Mouse (Mus musculus): ENCODE measurements around the gene Zfp106.
A peak's percentile ranks its signal among the peaks of the same experiment; 100 is the strongest.

Zfp106 gene

DNA sequence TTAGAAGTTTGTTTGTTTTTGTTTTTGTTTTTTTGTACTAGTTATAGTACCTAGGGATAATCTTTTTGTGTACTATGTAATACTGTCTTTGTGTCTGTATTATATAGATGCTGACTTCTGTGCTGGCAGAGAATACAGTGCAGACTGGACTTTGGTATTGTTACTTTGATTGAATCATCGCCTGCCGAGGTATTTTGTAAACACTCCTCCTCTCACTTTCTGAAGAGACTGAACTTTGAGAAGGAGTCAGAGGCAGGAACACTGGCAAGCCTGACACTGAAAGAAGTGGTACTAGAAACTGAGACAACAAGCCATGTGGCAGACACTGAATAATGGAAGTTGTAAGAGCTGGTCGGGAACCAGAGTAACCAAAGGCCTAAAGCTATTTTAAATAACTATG, 6.8 kb downstream of the Zfp106 start:
- no peak for DNase-seq (ENCODE audit: low spot score in 2 of 2)

DNA sequence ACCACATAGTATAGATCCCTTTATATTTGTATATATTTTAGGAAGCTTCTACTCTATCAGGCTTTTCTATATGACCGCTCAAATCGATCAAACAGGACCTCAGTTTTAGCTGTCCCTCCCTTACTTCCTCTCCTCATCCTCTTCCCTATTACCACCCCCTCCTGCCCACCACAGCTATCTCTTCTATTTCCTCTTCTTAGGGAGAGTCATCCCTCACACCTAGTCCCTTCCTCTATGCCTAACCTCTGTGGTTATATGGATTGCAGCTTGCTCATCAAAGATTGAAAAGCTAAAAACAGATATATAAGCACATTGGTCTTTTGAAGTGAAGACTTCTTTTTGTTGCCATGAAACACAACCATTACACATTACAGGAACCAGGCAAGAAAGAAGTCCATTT, 18.9 kb downstream of the Zfp106 start:
- no peak for DNase-seq (ENCODE audit: low spot score in 2 of 2)

DNA sequence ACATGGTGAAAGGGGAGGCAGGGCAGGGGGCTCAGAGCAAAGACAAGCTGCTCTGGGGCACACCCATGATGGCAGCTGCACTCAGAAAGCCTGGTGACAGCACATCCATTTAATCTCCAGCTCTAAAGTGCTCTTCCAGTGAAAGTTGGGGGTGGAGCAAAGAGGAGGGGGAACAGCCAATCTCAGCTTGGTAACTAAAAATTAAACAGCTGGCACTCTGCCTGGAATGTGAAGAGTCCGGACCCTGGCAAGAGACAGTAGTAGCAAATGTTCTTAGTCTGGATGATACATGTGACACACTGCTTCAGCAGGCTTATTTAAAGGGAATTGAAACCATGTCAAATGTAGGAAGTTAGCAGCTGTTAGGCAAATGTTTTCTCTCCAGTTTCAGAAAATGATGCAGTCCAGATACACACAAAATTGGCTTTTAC, 23.9 kb downstream of the Zfp106 start:
- DNase-seq (ENCODE audit: low spot score in 2 of 2), result peak in 1 of 2 experiments; percentile 21

DNA sequence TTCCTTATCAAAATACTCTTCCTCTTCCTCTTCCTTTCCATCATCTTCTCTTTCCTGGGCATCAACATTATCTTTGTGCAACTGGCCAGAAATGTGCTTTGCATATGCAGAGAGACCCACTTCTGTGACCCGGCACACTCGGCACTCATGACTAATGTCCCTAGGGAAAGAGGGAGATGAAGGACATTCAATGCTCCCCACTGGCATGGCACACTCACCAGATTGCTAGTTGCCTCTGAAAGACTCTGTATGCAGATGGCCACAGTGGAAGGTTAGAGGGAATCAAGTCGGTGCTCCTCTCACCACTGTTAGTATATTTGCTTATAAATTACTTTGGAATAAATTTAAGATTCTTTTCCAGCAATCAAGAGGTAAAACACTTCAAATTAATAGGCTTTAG, 24.3 kb downstream of the Zfp106 start:
- no peak for DNase-seq (ENCODE audit: low spot score in 2 of 2)

DNA sequence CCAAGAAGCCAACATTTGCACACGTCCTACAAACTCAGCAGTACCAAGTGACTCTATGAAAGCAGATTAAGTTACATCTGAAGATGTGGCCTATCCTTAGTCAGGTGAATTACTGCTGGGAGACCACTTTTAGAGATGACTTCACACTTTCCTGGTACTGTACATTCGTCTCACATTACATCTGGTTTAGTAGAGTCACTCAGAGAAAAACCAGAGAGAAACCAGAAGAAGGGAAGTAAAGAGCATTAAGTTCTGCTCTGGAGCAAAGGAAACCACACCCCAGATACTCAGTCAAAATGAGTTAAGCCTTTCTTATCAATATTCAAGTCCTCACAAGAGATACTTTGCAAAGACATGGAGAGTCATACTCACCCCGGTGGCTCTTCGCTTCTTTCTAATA, 32.4 kb downstream of the Zfp106 start:
- no peak for DNase-seq (ENCODE audit: low spot score in 2 of 2)

DNA sequence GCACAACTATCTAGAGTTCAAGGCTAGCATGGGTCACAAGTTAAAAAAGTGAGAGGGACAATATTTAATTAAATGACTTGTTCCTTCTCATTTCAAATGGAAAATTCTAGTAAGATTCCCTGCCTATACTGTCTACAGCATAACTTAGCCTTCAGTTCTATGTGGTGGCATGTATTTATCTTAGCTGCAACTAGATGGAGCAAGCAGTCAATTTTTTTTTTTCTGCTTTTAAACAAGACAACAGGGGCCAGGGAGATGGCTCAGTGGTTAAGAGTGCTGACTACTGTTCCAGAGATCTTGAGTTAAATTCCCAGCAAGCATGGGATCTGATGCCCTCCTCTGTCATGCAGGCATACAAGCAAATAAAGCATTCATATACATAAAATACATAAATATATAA, 34.1 kb downstream of the Zfp106 start:
- no peak for DNase-seq (ENCODE audit: low spot score in 2 of 2)

DNA sequence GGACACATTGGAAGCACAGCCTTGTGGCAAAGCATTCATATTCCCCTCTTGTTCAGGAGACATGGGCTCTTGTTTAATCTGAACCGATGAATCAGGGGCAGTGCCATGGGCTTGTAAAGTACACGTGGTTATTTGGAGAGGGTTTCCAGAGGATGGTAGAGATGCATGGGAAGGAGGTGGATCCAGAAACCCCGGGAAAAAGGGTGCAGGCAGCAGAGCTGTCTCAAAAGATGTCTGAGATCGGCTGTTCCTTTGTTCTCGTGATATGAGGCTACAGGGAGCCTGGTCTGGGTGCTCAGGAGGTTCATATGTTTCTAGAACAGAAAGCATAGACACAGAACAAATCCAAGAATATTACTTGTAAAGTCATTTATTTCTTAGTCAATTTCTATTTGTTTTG, 36.9 kb downstream of the Zfp106 start:
- DNase-seq (ENCODE audit: low spot score in 2 of 2), result no peak

DNA sequence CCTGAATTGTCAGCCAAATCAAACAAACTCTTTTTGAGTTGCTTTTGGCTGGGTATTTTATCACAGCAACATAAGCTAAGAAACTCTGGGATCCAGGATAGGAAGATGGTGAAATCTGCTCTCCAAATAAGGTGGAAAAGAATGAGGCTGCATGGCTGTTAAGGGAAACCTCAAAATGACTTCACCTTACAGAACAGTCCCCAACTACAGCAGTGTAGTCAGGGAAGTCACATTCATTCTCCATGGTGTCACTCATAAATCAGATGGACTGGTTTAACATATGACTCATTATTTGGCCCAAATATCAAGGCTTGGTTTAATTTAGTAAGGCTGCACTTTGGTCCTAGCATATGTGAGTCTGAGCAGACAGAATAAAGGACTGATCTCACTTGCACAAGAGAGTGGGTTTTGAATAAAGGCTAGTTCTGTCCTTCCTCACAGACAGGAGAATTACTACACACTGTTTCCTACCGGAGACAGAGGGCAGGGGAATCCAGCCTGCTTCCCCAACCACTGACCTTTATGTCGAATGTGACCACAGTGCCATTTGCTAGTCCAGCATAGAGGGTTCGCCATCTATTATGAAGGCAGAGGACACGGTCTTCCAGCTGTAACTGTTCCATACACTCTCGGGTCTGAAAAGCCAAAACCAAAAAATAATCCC, 45.0 kb downstream of the Zfp106 start:
- DNase-seq (ENCODE audit: low spot score in 2 of 2), result no peak

DNA sequence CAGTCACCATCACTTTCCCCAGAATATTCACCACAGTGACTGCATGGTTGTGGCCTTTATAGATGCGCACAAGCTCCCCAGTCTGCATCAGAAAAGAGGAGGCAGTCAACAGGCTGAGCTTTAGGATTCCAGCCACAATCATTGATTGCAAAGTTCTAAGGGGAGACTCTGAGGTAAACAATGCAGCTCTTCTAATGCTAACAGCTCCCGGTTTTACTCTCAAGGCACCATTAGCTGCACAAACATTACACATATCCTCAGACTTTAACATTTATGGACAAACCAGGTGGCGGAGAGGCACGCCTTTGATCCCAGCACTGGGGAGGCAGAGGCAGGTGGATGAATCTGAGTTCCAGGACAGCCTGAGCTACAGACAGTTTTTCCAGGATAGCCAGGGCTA, 49.5 kb downstream of the Zfp106 start:
- DNase-seq (ENCODE audit: low spot score in 2 of 2), result no peak

DNA sequence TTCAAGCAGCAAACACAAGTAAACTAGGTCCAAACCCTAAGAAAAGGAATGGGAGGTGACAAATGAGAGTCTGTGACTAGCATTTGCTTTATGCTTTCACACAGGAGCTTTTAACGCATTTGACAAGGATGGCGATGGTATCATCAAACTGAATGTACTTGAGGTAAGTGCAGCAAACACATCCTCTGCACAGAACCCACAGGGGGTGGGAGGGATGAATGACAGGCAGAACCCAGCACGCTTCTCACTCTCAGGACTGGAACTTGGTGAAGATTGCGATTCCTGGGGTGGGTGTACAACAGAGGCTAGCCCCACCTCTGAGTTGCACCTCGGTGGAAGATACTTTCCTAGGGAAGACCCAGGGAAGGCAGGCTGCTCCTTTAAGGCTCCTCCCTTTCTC, 59.7 kb downstream of the Zfp106 start:
- DNase-seq (ENCODE audit: low spot score in 2 of 2), result no peak

DNA sequence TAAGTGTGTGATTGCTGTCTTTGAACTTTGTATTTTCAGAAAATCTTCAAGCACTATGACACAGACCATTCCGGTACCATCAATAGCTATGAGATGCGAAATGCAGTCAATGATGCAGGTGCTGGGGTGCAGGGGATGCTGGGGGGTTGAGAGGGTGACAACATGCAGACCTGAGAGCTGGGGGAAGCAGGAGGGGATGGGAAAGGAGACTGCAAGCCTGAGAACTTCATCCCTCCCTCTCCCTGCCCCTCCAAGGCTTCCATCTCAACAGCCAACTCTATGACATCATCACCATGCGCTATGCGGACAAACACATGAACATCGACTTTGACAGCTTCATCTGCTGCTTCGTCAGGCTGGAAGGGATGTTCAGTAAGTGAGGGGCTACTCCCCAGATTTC, 60.5 kb downstream of the Zfp106 start:
- DNase-seq (ENCODE audit: low spot score in 2 of 2), result no peak

DNA sequence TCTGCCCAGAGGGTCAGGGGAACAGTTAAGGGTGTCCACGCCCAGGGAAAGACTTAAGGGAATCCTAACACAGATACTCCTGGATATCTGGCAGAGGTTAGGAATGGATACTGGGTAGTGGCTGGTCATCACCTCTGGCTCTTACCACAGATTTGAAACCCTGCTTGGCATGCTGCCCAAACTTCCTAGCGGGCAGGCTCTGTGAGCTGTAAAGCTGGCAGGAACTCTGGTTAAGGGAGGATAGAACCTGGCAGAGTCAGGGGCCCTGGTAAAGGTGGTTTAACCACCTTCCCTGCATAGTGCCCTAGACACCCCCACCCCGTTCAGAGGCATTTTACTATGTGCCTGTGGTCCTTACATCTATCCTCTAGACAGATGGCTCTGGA, 61.0 kb downstream of the Zfp106 start:
- DNase-seq (ENCODE audit: low spot score in 2 of 2), result no peak

DNA sequence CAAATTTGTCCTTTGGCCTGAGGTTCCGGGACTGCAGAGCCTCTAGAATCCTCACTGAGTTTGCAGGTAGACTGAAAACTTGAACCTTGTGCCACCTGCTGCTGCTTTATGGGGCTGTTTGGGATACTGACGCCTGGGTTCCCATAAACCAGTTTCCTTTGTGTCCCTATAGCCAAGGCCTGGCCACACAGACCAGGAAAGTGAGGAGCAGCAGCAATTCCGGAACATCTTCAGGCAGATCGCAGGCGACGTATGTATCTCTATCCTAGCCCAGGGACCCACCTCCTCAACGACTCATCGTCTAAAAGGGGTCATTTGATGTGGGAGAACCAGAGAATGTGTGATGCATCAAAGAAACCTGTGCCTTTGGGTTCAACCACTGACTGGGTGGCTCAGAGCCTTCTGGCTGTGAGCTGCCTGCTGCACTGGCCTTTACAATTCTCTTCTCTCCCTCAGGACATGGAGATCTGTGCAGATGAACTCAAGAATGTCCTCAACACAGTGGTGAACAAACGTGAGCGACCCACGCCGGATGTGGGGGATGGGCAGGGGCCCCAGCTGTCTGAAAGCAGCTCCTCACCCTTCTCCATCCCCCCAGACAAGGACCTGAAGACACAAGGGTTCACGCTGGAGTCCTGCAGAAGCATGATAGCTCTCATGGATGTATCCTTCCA, 61.6 kb downstream of the Zfp106 start:
- DNase-seq (ENCODE audit: low spot score in 2 of 2), result peak in 1 of 2 experiments; percentile 16

DNA sequence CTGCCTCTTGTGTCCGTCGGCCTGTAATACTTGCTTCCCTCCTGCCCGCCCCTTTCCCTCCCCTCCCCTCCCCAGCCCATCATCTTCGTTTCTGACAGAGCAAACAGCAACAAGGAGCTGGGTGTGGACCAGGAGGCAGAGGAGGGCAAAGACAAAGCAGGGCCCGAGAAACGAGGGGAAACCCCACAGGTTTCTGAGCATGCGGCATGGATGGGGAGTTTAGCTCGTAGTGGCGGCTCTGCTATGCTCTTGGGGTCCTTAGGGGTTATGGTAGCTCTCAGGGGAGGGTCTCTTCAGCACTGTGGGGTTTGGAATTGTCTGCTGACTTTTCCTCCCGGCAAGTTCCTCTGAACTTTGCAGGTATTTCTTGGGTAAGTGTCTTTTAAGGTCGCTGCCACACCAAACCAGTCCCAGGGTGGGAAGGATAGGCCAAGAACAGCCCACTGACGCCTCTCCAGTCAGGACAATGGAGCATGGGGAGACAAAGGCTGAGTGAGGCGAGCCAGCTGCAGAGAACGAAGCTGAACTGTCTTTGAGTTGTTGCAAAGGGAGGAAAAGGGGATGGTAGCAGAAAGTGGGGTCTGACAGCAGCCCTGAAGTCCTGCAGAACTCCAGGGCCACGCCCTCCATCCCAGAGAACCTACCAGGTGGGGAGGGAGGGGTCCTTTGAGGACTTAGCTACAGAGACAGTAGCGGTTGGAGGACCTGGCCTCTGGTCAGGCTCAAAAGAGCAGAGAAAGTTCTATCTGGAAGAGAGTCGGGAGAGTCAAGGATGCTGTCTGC, 62.3 kb downstream of the Zfp106 start:
- DNase-seq (ENCODE audit: low spot score in 2 of 2), result no peak

DNA sequence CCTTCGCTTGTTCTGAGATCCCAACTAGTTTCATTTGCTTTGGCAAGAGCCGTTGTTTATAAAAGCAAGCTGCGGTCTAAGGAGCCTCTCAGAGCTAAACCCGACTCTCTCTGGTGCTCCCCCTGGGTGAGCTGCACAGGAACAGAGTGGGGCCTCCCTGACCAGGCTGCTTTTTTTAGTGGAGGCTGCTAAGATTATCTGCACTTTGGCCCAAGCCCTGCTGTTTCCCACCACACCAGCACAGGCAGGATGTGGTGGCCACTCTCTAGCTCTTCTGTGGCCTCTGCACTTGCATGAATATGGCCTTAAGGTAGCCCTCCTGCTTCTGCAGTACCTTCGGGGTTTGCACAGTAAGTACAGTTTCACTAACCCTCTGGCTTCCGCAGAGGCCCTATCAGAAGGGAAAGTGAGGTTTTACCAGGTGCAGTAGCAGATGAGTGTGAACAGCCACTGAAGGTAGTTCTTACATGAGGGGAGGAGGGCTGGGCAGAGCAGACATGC, 63.6 kb downstream of the Zfp106 start:
- peak; percentile 56 to 72 for DNase-seq (ENCODE audit: low spot score in 2 of 2)

DNA sequence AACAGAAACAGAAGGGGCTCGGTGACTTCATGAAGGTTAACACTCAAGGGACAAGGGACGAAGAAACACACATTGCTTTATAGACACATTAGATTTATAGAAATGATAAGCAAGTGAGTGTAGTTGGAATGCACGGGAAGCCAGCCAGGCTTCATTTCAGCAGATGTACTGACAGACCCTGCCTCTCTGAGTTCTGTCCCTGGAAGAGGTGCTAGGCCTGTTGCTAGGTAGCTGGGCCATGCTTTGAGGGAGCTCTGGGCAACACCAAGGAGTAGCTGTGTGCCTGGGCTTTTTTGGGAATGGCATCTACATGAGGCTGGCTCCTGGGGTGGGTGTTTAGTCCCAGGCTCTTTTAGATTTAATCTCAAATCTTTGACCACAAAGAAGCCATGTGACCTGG, 67.1 kb downstream of the Zfp106 start:
- no peak for DNase-seq (ENCODE audit: low spot score in 2 of 2)

DNA sequence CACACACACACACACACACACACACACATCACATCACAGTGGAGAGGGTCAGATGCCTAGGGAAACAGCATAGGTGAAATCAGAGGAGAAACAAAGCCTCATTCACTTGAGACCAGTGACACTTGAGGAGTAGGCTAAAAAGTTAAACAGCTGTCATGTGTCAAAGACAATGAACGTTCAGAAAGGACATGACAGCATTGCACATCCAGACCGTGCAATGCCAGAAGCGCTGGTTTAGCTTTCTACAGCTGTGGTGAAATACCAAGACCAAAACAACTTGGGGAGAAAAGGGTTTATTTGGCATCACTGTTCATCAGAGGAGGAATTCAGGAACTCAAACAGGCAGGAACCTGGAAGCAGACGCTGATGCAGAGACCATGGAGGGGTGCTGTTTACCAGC, 70.4 kb downstream of the Zfp106 start:
- DNase-seq (ENCODE audit: low spot score in 2 of 2), result no peak

DNA sequence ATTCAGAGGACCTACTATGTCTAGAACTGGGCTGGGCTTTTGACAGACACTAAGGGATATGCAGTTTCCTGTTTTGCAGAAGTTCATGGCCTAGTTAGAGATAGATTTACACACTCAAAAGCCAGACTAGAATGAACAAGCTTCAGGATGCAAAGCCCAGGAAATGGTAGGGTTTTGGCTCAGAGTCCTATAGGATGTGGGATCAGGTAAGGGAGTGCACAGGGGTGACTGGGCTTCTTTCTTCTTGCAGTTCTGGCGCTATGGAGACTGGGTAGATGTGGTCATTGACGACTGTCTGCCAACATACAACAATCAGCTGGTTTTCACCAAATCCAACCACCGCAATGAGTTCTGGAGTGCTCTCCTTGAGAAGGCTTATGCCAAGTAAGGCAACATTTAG, 79.4 kb downstream of the Zfp106 start:
- DNase-seq (ENCODE audit: low spot score in 2 of 2), result no peak

DNA sequence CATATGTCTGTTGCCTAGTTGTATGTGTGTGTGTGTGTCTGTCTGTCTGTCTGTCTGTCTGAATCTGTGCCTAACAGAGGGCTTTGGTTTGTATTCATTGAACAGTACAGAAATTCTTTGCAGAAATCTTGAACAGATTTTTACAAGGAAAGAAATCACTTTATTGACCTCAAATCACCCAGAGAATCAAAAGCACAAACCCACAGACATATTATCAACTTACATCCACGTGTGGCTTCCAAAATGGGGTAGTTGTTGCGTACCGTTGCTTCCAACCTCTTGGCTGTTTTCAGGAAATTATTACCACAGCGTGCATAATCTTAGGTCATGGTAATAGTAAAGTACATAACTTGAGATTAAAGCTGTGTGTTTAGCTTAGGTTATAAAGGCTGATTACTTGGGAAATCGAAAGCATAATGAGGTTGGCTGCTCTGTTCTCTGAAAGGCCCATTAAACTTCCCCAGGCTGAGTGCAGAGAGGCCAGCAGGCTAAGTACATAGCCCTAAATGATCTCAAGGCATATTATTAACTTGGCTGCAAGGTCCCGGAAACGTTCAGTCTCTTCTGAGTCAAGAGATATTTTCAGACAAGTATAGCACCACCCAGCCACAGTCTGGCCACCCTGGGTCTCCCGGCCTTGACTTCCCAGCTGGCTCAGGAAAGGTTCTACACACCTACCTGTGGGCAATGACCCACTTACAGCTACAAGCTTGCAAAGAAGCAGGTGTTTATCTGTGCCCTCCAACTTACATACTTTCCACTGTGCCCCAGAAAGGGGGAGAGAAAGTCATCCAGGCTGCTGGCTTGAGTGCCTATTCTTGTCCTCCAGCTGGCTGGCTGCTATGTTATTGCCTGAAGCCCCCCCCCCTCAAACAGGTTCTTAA, 80.9 kb downstream of the Zfp106 start:
- no peak for DNase-seq (ENCODE audit: low spot score in 2 of 2)

DNA sequence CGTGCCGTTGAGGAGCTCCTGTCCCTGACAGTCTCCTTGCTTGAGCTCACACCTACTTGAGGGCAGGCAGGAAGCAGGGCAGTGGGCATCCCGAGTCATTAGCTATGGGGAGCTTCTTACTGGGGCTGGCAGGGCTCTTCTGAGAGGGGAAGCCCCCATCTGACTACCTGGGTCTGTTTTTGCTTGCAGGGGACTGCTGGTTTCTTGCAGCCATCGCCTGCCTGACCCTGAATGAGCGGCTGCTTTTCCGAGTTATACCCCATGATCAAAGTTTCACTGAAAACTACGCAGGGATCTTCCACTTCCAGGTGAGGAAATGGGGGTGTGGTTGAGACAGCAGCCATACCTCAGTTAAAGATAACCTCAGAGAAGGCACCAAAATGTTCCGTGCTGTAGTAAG, 81.7 kb downstream of the Zfp106 start:
- DNase-seq (ENCODE audit: low spot score in 2 of 2), result no peak

DNA sequence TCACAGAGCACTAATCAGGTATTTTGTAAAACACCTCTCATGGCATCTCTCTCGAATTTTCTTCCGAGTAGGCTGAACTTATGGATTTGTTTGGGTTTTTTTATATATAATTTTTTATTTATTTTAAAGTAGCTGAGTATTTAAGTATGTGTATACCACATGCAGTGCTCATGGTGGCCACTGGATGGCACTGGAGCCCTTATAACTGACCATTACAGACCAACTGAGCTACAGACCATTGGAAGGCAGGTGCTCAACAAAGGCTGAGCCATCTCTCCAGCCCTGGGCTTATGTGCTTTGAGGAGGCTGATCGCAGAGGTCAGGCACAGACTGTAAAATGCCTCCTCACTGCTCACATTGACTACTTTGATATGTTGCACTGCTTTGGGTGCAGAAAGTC, 85.0 kb downstream of the Zfp106 start:
- peak; percentile 65 to 73 for DNase-seq (ENCODE audit: low spot score in 2 of 2)
